Mouse (Mus musculus): Measurements from ENCODE around the gene Adamtsl5.
"Not testable (repeated sequence)": the region's sequence is repeated elsewhere in the genome, so short reads cannot be mapped to it uniquely, and the experiment has no call there.

The Adamtsl5 gene

GRCm38 (mm10) chr10:80371983-80372382 lies 23.8 kb upstream of the Adamtsl5 start:
- no peak for DNase-seq (ENCODE audit: low spot score)

- DNase-seq (ENCODE audit: low spot score): peak; percentile 69
Measured at GRCm38 (mm10) chr10:80371411-80371966, 23.3 kb upstream of the Adamtsl5 start.

- DNase-seq (ENCODE audit: low spot score): no peak
Measured at GRCm38 (mm10) chr10:80369995-80370747, 22.0 kb upstream of the Adamtsl5 start.

- no peak for DNase-seq (ENCODE audit: low spot score)
Measured at GRCm38 (mm10) chr10:80368392-80368791, 20.2 kb upstream of the Adamtsl5 start.

- no peak for DNase-seq (ENCODE audit: low spot score)
Measured at GRCm38 (mm10) chr10:80367954-80368353, 19.7 kb upstream of the Adamtsl5 start.

GRCm38 (mm10) chr10:80365736-80366135 lies 17.5 kb upstream of the Adamtsl5 start:
- DNase-seq (ENCODE audit: low spot score): no peak

- no peak for DNase-seq (ENCODE audit: low spot score)
Measured at GRCm38 (mm10) chr10:80363734-80364133, 15.5 kb upstream of the Adamtsl5 start.

GRCm38 (mm10) chr10:80357994-80358639 lies 9.9 kb upstream of the Adamtsl5 start:
- peak; percentile 70 for DNase-seq (ENCODE audit: low spot score)

GRCm38 (mm10) chr10:80357336-80357735 lies 9.1 kb upstream of the Adamtsl5 start:
- no peak for DNase-seq (ENCODE audit: low spot score)

- DNase-seq (ENCODE audit: low spot score): no peak
Measured at GRCm38 (mm10) chr10:80356737-80357136, 8.5 kb upstream of the Adamtsl5 start.

GRCm38 (mm10) chr10:80356001-80356682 lies 7.9 kb upstream of the Adamtsl5 start, which contains the start of gene Plk5:
TSS of gene Plk5 (plus strand) at chr10:80356459.
- DNase-seq (ENCODE audit: low spot score): no peak

GRCm38 (mm10) chr10:80355431-80355830 lies 7.2 kb upstream of the Adamtsl5 start:
- no peak for DNase-seq (ENCODE audit: low spot score)

- DNase-seq (ENCODE audit: low spot score): no peak
Measured at GRCm38 (mm10) chr10:80352727-80353126, 4.5 kb upstream of the Adamtsl5 start.

GRCm38 (mm10) chr10:80351896-80352295 lies 3.7 kb upstream of the Adamtsl5 start:
- no peak for DNase-seq (ENCODE audit: low spot score)

- peak; percentile 94 for DNase-seq (ENCODE audit: low spot score)
Measured at GRCm38 (mm10) chr10:80350292-80350691, 2.1 kb upstream of the Adamtsl5 start.

- DNase-seq (ENCODE audit: low spot score): peak; percentile 74
Measured at GRCm38 (mm10) chr10:80348981-80349380, 769 bp upstream of the Adamtsl5 start.

GRCm38 (mm10) chr10:80347514-80347967 lies 671 bp downstream of the Adamtsl5 start:
- peak; percentile 64 for DNase-seq (ENCODE audit: low spot score)

- not testable (repeated sequence) for DNase-seq (ENCODE audit: low spot score)
Measured at GRCm38 (mm10) chr10:80345929-80346328, 2.3 kb downstream of the Adamtsl5 start.

GRCm38 (mm10) chr10:80345122-80345521 lies 3.1 kb downstream of the Adamtsl5 start:
- DNase-seq (ENCODE audit: low spot score): no peak

- no peak for DNase-seq (ENCODE audit: low spot score)
Measured at GRCm38 (mm10) chr10:80344131-80344661, 4.0 kb downstream of the Adamtsl5 start.

- DNase-seq (ENCODE audit: low spot score): no peak
Measured at GRCm38 (mm10) chr10:80343425-80343895, 4.8 kb downstream of the Adamtsl5 start.

All from testis, postnatal 10 days (tissue).